Mouse (Mus musculus) heart, adult 9 months (tissue): ENCODE results near the gene Rsad1.

Experiments
- DNase-seq, 2 experiments: peaks; one replicate each; pipeline ENCODE4 v3.0.0; 2022; ENCODE audit warnings: low spot score in 2 of 2

Gene Rsad1

GRCm38 (mm10) chr11:94491749-94492099 lies 57.3 kb downstream of the Rsad1 start:
- no peak for DNase-seq

GRCm38 (mm10) chr11:94491035-94491748 lies 57.9 kb downstream of the Rsad1 start:
- no peak for DNase-seq
